Comparison of ENCODE assay signal across 10 mouse cellular contexts in genomic region chr13:42565291-42566058, GRCm38 (mm10).
DNase-seq lines count a peak whose midpoint lies in the region; ATAC-seq and TF ChIP-seq lines count a peak whose summit lies in the region.
"Had no signal": no experiment of that assay in that cellular context is flagged by ENCODE, and none has a peak within 500 bp of the region (broad histone marks: within the 10 kb centered on the region; RNA-seq: fewer than 3 reads in every experiment).

No protein-coding gene starts in this region.

- no peaks in the 10 kb centered on the region for H3K79me2 ChIP-seq in heart, adult 2 months (replicated peaks; ENCODE audit: control insufficient read depth, insufficient read depth, low read length)

- H3K27ac ChIP-seq in heart, adult 2 months: peak overlapping the region; percentile 72
- H3K27ac ChIP-seq in liver, postnatal 0 days (ENCODE audit: low read depth): no peak overlapping the region
- H3K27ac ChIP-seq: neural tube, embryonic 12.5 days had no signal

- H3K36me3 ChIP-seq in heart, adult 2 months (ENCODE audit: control insufficient read depth, insufficient read depth, low read length): no peaks in the 10 kb centered on the region
- H3K36me3 ChIP-seq in liver, postnatal 0 days (replicated peaks; ENCODE audit: insufficient read depth, low read length): no peaks in the 10 kb centered on the region
- H3K36me3 ChIP-seq: neural tube, embryonic 12.5 days had no signal

- no peak overlapping the region for H3K4me3 ChIP-seq in heart, adult 2 months
- no peak overlapping the region for H3K4me3 ChIP-seq in liver, postnatal 0 days (ENCODE audit: low read depth, low read length)
- H3K4me3 ChIP-seq: neural tube, embryonic 12.5 days had no signal

- ATAC-seq in liver, postnatal 0 days: peak; percentile 76

- intact Hi-C loops in heart, adult 2 months (cut with DNase I): no loop called here

- peak overlapping the region; percentile 18; the same call in 1 of the 2 replicates for H3K9ac ChIP-seq in heart, adult 2 months (ENCODE audit: low read depth, low read length)
- H3K9ac ChIP-seq in liver, postnatal 0 days (replicated peaks): no peak overlapping the region
- H3K9ac ChIP-seq: neural tube, embryonic 12.5 days had no signal

- no peak for TF ChIP-seq CTCF in heart, adult 2 months (IDR thresholded peaks at IDR 0.05)
- no peak for TF ChIP-seq CTCF in liver, postnatal 0 days (IDR thresholded peaks at IDR 0.05; ENCODE audit: low read depth)

- peak; percentile 86 for TF ChIP-seq EP300 in heart, adult 2 months (IDR thresholded peaks at IDR 0.05; ENCODE audit: insufficient read depth, low read depth, low read length)
- peak; percentile 54; the same call in 1 of the 2 replicates for TF ChIP-seq EP300 in liver, postnatal 0 days (IDR thresholded peaks at IDR 0.05; ENCODE audit: low read depth)

- H3K27me3 ChIP-seq in heart, adult 2 months (ENCODE audit: control insufficient read depth, insufficient read depth, low read length): no peaks in the 10 kb centered on the region; the same call in 1 of the 2 replicates
- H3K27me3 ChIP-seq in liver, postnatal 0 days (ENCODE audit: insufficient read depth, low read length): no peaks in the 10 kb centered on the region; the same call in 1 of the 2 replicates
- H3K27me3 ChIP-seq: neural tube, embryonic 12.5 days had no signal

- no peak for TF ChIP-seq POLR2A in heart, adult 2 months (IDR thresholded peaks at IDR 0.05; ENCODE audit: insufficient read depth, low read depth, low read length)

- 27% methylated on average over 26 of the region's 26 CpGs for WGBS in heart, adult 2 months
- WGBS in liver, postnatal 0 days (ENCODE audit: insufficient replicate concordance): 38% methylated on average over 26 of the region's 26 CpGs

- no peak overlapping the region for H3K4me2 ChIP-seq in liver, postnatal 0 days (ENCODE audit: low read depth, low read length)
- H3K4me2 ChIP-seq: neural tube, embryonic 12.5 days had no signal

- peaks cover 4% of the 10 kb centered on the region for H3K4me1 ChIP-seq in heart, adult 2 months (ENCODE audit: control insufficient read depth, insufficient read depth, low read length)
- H3K4me1 ChIP-seq in liver, postnatal 0 days (ENCODE audit: insufficient read depth): no peaks in the 10 kb centered on the region
- H3K4me1 ChIP-seq: neural tube, embryonic 12.5 days had no signal

- DNase-seq in adrenal gland, adult (ENCODE audit: inconsistent age in 2 of 2, low spot score in 1 of 2): peak; percentile 13 to 59
- no peak for DNase-seq in adrenal gland, postnatal 25 days
- DNase-seq in heart, adult 2 months: peak in 1 of 2 experiments; percentile 41
- DNase-seq in kidney, adult 8-10 months: peak; percentile 17 to 27
- peak; percentile 18 for DNase-seq in liver, postnatal 0 days
- DNase-seq in natural killer cell, adult 2 months (ENCODE audit: low spot score in 2 of 2): no peak
- DNase-seq in frontal cortex, adult 2 months (ENCODE audit: extremely low spot score in 1 of 2, low spot score in 1 of 2): no peak
- DNase-seq in urinary bladder, postnatal 14 days (ENCODE audit: low spot score): no peak
- DNase-seq: cerebellum, adult 18-20 months had no signal

- H3K9me3 ChIP-seq in liver, postnatal 0 days (ENCODE audit: low read length): no peaks in the 10 kb centered on the region
- H3K9me3 ChIP-seq: neural tube, embryonic 12.5 days had no signal

Comparison
In these comparisons a context has a peak if more than half of its experiments do, and no peak if none do; other contexts are left out.
1. DNase-seq: peak in adrenal gland, adult (2 of 2), kidney, adult 8-10 months (2 of 2) and liver, postnatal 0 days (single experiment); none in adrenal gland, postnatal 25 days (single experiment), natural killer cell, adult 2 months (0 of 2), frontal cortex, adult 2 months (0 of 2) and urinary bladder, postnatal 14 days (single experiment).